Mouse (Mus musculus) thymus, adult 2 months (tissue): ENCODE results near the gene Pik3cb.

Experiments used
- CTCF ChIP-seq: fragments of 200-500 bp; IDR thresholded peaks from 2 replicates; pipeline ENCODE4 v1.5.1; 2012; ENCODE audit warnings: mild to moderate bottlenecking, control low read depth, low read length, moderate library complexity, borderline replicate concordance; ENCODE audit not compliant: control insufficient read depth, poor library complexity, insufficient read depth; ENCODE audit errors: extremely low read depth
- POLR2A ChIP-seq: fragments of 200-500 bp; IDR thresholded peaks from 2 replicates; pipeline ENCODE4 v1.6.1; 2012; ENCODE audit warnings: mild to moderate bottlenecking, low read length, control low read depth, moderate library complexity; ENCODE audit not compliant: control insufficient read depth, poor library complexity, insufficient read depth; ENCODE audit errors: extremely low read depth

GRCm38 (mm10) chr9:99183043-99183670 is 42.7 kb upstream of the Pik3cb start:
- TF ChIP-seq POLR2A = no peak
- no peak for TF ChIP-seq CTCF
